ENCODE assay signal across 19 mouse cellular contexts in genomic region chr1:187291480-187292394, GRCm38 (mm10).
A peak's percentile ranks its signal among the peaks of the same experiment; 100 is the strongest.
DNase-seq lines count a peak whose midpoint lies in the region; ATAC-seq and TF ChIP-seq lines count a peak whose summit lies in the region.
"Had no signal": no experiment of that assay in that cellular context is flagged by ENCODE, and none has a peak within 500 bp of the region (broad histone marks: within the 10 kb centered on the region; RNA-seq: fewer than 3 reads in every experiment).

No protein-coding gene starts in this region.

- H3K36me3 ChIP-seq in heart, embryonic 10.5 days, result 0 out of 2 replicates have a peak, but pooled peaks cover 2% of the 10 kb centered on the region
- no peaks in the 10 kb centered on the region for H3K36me3 ChIP-seq in kidney, postnatal 0 days (ENCODE audit: insufficient read depth, low read length)
- 0 out of 2 replicates have a peak, but pooled peaks cover 1% of the 10 kb centered on the region for H3K36me3 ChIP-seq in small intestine, adult 2 months (ENCODE audit: control insufficient read depth, insufficient read depth, low read length)
- H3K36me3 ChIP-seq: embryonic facial prominence, embryonic 12.5 days; forebrain, embryonic 15.5 days; hindbrain, embryonic 13.5 days had no signal

- TF ChIP-seq POLR2A in small intestine, adult 2 months (IDR thresholded peaks at IDR 0.05; ENCODE audit: low read depth, low read length), result no peak

- H3K4me2 ChIP-seq in kidney, postnatal 0 days (ENCODE audit: low read length), result no peak overlapping the region
- H3K4me2 ChIP-seq: embryonic facial prominence, embryonic 12.5 days; forebrain, embryonic 15.5 days; hindbrain, embryonic 13.5 days had no signal

- WGBS in heart, embryonic 10.5 days, result 84% methylated on average over 10 of the region's 10 CpGs
- WGBS in kidney, postnatal 0 days, result 59% methylated on average over 10 of the region's 10 CpGs
- WGBS in small intestine, adult 2 months, result 65% methylated on average over 10 of the region's 10 CpGs

- H3K4me3 ChIP-seq in heart, embryonic 10.5 days, result no peak overlapping the region
- H3K4me3 ChIP-seq in kidney, postnatal 0 days (replicated peaks; ENCODE audit: low read depth, low read length), result no peak overlapping the region
- no peak overlapping the region for H3K4me3 ChIP-seq in small intestine, adult 2 months (ENCODE audit: low read depth, low read length)
- H3K4me3 ChIP-seq: embryonic facial prominence, embryonic 12.5 days; forebrain, embryonic 15.5 days; hindbrain, embryonic 13.5 days had no signal

- no peak overlapping the region for H3K9ac ChIP-seq in kidney, postnatal 0 days (ENCODE audit: low read depth, low read length)
- H3K9ac ChIP-seq: embryonic facial prominence, embryonic 12.5 days; forebrain, embryonic 15.5 days; hindbrain, embryonic 13.5 days had no signal

- H3K27ac ChIP-seq in heart, embryonic 10.5 days, result no peak overlapping the region
- 0 out of 2 replicates have a peak overlapping the region, but pooled peaks have one; percentile 8 for H3K27ac ChIP-seq in kidney, postnatal 0 days
- H3K27ac ChIP-seq in small intestine, adult 2 months (ENCODE audit: insufficient read depth, low read depth, low read length), result peak overlapping the region; percentile 27; the same call in 1 of the 2 replicates
- H3K27ac ChIP-seq: embryonic facial prominence, embryonic 12.5 days; forebrain, embryonic 15.5 days; hindbrain, embryonic 13.5 days; hindbrain, postnatal 0 days had no signal

- no peaks in the 10 kb centered on the region for H3K27me3 ChIP-seq in heart, embryonic 10.5 days (ENCODE audit: insufficient read depth, poor library complexity, severe bottlenecking)
- H3K27me3 ChIP-seq in kidney, postnatal 0 days (ENCODE audit: insufficient read depth, low read length), result no peaks in the 10 kb centered on the region
- H3K27me3 ChIP-seq in small intestine, adult 2 months (ENCODE audit: control insufficient read depth, insufficient read depth, low read length), result no peaks in the 10 kb centered on the region
- H3K27me3 ChIP-seq: embryonic facial prominence, embryonic 12.5 days; forebrain, embryonic 15.5 days; hindbrain, embryonic 13.5 days had no signal

- intact Hi-C loops in heart, postnatal 10 days (cut with DNase I), result no loop called here

- H3K4me1 ChIP-seq in heart, embryonic 10.5 days, result no peaks in the 10 kb centered on the region
- peaks cover 3% of the 10 kb centered on the region; the same call in 1 of the 2 replicates for H3K4me1 ChIP-seq in kidney, postnatal 0 days (replicated peaks; ENCODE audit: insufficient read depth, low read length)
- peaks cover 8% of the 10 kb centered on the region for H3K4me1 ChIP-seq in small intestine, adult 2 months (ENCODE audit: control insufficient read depth, insufficient read depth, insufficient read length, low read length)
- H3K4me1 ChIP-seq: embryonic facial prominence, embryonic 12.5 days; forebrain, embryonic 15.5 days; hindbrain, embryonic 13.5 days had no signal

- no peaks in the 10 kb centered on the region for H3K9me3 ChIP-seq in heart, embryonic 10.5 days
- H3K9me3 ChIP-seq in kidney, postnatal 0 days (replicated peaks; ENCODE audit: low read length), result no peaks in the 10 kb centered on the region
- H3K9me3 ChIP-seq: embryonic facial prominence, embryonic 12.5 days; forebrain, embryonic 15.5 days; hindbrain, embryonic 13.5 days had no signal

- ATAC-seq in kidney, postnatal 0 days (replicated peaks; ENCODE audit: low FRiP score, low read depth), result no peak
- ATAC-seq in frontal cortex, adult (ENCODE audit: low TSS enrichment), result no peak
- ATAC-seq: forebrain, embryonic 15.5 days; hindbrain, postnatal 0 days had no signal

- peak; percentile 29 for TF ChIP-seq CTCF in kidney, postnatal 0 days (IDR thresholded peaks at IDR 0.05; ENCODE audit: low read depth)
- TF ChIP-seq CTCF in small intestine, adult 2 months (IDR thresholded peaks at IDR 0.05; ENCODE audit: extremely low read depth, insufficient read length, insufficient replicate concordance, low read depth, low read length), result no peak

- DNase-seq in heart, embryonic 10.5 days (ENCODE audit: low spot score), result peak; percentile 31
- DNase-seq in heart, postnatal 10 days, result no peak
- peak; percentile 44 for DNase-seq in kidney, postnatal 0 days (ENCODE audit: low spot score)
- DNase-seq in kidney, adult 9 months, result no peak
- DNase-seq in ZHBTc4 (ENCODE audit: low read depth, low spot score), result peak; percentile 51
- no peak for DNase-seq in right cerebral cortex, adult 18-20 months
- DNase-seq: adrenal gland, postnatal 10 days; cerebellum, adult 11 months; cerebellum, adult 8-10 months; cerebellum, postnatal 14 days; embryo, embryonic 11 days; gastrocnemius, postnatal 14 days; heart, postnatal 14 days had no signal

Comparison
In these comparisons a context has a peak if more than half of its experiments do, and no peak if none do; other contexts are left out.
1. DNase-seq: peak in heart, embryonic 10.5 days (single experiment), kidney, postnatal 0 days (single experiment) and ZHBTc4 (single experiment); none in heart, postnatal 10 days (0 of 2), kidney, adult 9 months (single experiment) and right cerebral cortex, adult 18-20 months (single experiment).